ENCODE assay signal across 20 mouse cellular contexts in the genomic region with DNA sequence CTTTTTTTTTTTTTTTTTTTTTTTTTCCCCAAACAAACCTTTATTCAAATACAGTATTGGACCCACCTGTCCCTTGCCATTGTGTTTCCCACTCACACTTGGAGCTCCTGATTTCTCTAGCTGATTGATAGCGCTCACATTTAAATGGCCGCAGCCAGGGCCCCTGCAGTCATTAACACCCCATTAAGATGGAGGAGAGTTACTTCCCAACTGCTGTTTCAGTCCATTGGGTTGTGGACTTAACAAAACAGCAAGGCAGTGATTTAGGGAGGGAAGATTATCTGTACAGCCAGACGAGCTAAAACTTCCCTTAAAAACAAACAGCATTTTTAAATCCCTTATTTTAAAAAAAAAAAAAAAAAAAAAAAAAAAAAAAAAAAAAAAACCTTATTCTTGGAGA.
DNase-seq lines count a peak whose midpoint lies in the region; ATAC-seq lines count a peak whose summit lies in the region.
"Had no signal": no experiment of that assay in that cellular context is flagged by ENCODE, and none has a peak within 500 bp of the region (broad histone marks: within the 10 kb centered on the region; RNA-seq: fewer than 3 reads in every experiment).

No protein-coding gene starts in this region.

- peak; percentile 84 for ATAC-seq in kidney, embryonic 14.5 days (ENCODE audit: low FRiP score, low TSS enrichment)
- ATAC-seq in neural tube, embryonic 11.5 days (ENCODE audit: insufficient read depth, low FRiP score, low TSS enrichment), result peak; percentile 48
- no peak for ATAC-seq in neural tube, embryonic 15.5 days (ENCODE audit: low FRiP score)
- no peak for ATAC-seq in heart, embryonic 12.5 days (ENCODE audit: insufficient number of reproducible peaks, low FRiP score)
- no peak for ATAC-seq in liver, embryonic 12.5 days
- ATAC-seq: forebrain, embryonic 15.5 days had no signal

- 16% methylated on average over 3 of the region's 3 CpGs for WGBS in kidney, embryonic 14.5 days
- 21% methylated on average over 3 of the region's 3 CpGs for WGBS in neural tube, embryonic 11.5 days
- WGBS in neural tube, embryonic 15.5 days, result 19% methylated on average over 3 of the region's 3 CpGs
- WGBS in heart, embryonic 12.5 days, result 49% methylated on average over 3 of the region's 3 CpGs
- WGBS in liver, embryonic 12.5 days (ENCODE audit: insufficient replicate concordance), result 43% methylated on average over 3 of the region's 3 CpGs

- H3K27ac ChIP-seq in kidney, embryonic 14.5 days (ENCODE audit: low read depth, low read length), result no peak overlapping the region
- no peak overlapping the region for H3K27ac ChIP-seq in neural tube, embryonic 11.5 days (ENCODE audit: low read depth, low read length)
- H3K27ac ChIP-seq in neural tube, embryonic 15.5 days (replicated peaks), result no peak overlapping the region
- H3K27ac ChIP-seq in heart, embryonic 12.5 days (ENCODE audit: poor library complexity, severe bottlenecking), result no peak overlapping the region
- no peak overlapping the region for H3K27ac ChIP-seq in liver, embryonic 12.5 days
- H3K27ac ChIP-seq: embryonic facial prominence, embryonic 12.5 days; forebrain, embryonic 15.5 days; heart, adult 2 months; hindbrain, embryonic 10.5 days; hindbrain, embryonic 14.5 days had no signal

- H3K4me3 ChIP-seq in kidney, embryonic 14.5 days (ENCODE audit: low read length), result no peak overlapping the region
- no peak overlapping the region for H3K4me3 ChIP-seq in neural tube, embryonic 11.5 days (ENCODE audit: low read depth, low read length)
- H3K4me3 ChIP-seq in neural tube, embryonic 15.5 days (replicated peaks), result no peak overlapping the region
- H3K4me3 ChIP-seq in heart, embryonic 12.5 days, result no peak overlapping the region
- no peak overlapping the region for H3K4me3 ChIP-seq in liver, embryonic 12.5 days
- H3K4me3 ChIP-seq: embryonic facial prominence, embryonic 12.5 days; forebrain, embryonic 15.5 days; heart, adult 2 months; hindbrain, embryonic 10.5 days had no signal

- no peaks in the 10 kb centered on the region for H3K9me3 ChIP-seq in kidney, embryonic 14.5 days (ENCODE audit: control insufficient read depth, low read length)
- H3K9me3 ChIP-seq in neural tube, embryonic 11.5 days (ENCODE audit: control insufficient read depth, low read length), result no peaks in the 10 kb centered on the region
- H3K9me3 ChIP-seq in neural tube, embryonic 15.5 days (replicated peaks), result no peaks in the 10 kb centered on the region
- H3K9me3 ChIP-seq in heart, embryonic 12.5 days (replicated peaks), result no peaks in the 10 kb centered on the region
- H3K9me3 ChIP-seq in liver, embryonic 12.5 days (replicated peaks), result no peaks in the 10 kb centered on the region
- H3K9me3 ChIP-seq: embryonic facial prominence, embryonic 12.5 days; forebrain, embryonic 15.5 days; hindbrain, embryonic 10.5 days had no signal

- no peak overlapping the region for H3K4me2 ChIP-seq in kidney, embryonic 14.5 days (replicated peaks; ENCODE audit: low read depth, low read length)
- no peak overlapping the region for H3K4me2 ChIP-seq in neural tube, embryonic 11.5 days (ENCODE audit: low read depth)
- H3K4me2 ChIP-seq in neural tube, embryonic 15.5 days, result no peak overlapping the region
- no peak overlapping the region for H3K4me2 ChIP-seq in heart, embryonic 12.5 days
- no peak overlapping the region for H3K4me2 ChIP-seq in liver, embryonic 12.5 days
- H3K4me2 ChIP-seq: embryonic facial prominence, embryonic 12.5 days; forebrain, embryonic 15.5 days; heart, embryonic 11.5 days; hindbrain, embryonic 14.5 days had no signal

- no peaks in the 10 kb centered on the region; the same call in 1 of the 2 replicates for H3K4me1 ChIP-seq in kidney, embryonic 14.5 days (ENCODE audit: control insufficient read depth, insufficient read depth, low read length)
- H3K4me1 ChIP-seq in neural tube, embryonic 11.5 days (ENCODE audit: control insufficient read depth, insufficient read depth, low read length), result no peaks in the 10 kb centered on the region
- H3K4me1 ChIP-seq in neural tube, embryonic 15.5 days, result no peaks in the 10 kb centered on the region
- no peaks in the 10 kb centered on the region for H3K4me1 ChIP-seq in heart, embryonic 12.5 days (replicated peaks)
- no peaks in the 10 kb centered on the region for H3K4me1 ChIP-seq in liver, embryonic 12.5 days
- H3K4me1 ChIP-seq: forebrain, embryonic 15.5 days had no signal

- H3K36me3 ChIP-seq in kidney, embryonic 14.5 days (ENCODE audit: control insufficient read depth, insufficient read depth, low read length), result no peaks in the 10 kb centered on the region
- H3K36me3 ChIP-seq in neural tube, embryonic 11.5 days (ENCODE audit: control insufficient read depth, insufficient read depth, low read length), result no peaks in the 10 kb centered on the region
- no peaks in the 10 kb centered on the region for H3K36me3 ChIP-seq in neural tube, embryonic 15.5 days
- no peaks in the 10 kb centered on the region for H3K36me3 ChIP-seq in heart, embryonic 12.5 days
- H3K36me3 ChIP-seq in liver, embryonic 12.5 days, result no peaks in the 10 kb centered on the region
- H3K36me3 ChIP-seq: embryonic facial prominence, embryonic 12.5 days; forebrain, embryonic 15.5 days; hindbrain, embryonic 10.5 days had no signal

- no peak overlapping the region for H3K9ac ChIP-seq in kidney, embryonic 14.5 days (ENCODE audit: low read depth, low read length)
- H3K9ac ChIP-seq in neural tube, embryonic 11.5 days (ENCODE audit: low read length), result no peak overlapping the region
- H3K9ac ChIP-seq in neural tube, embryonic 15.5 days (replicated peaks), result no peak overlapping the region
- H3K9ac ChIP-seq in heart, embryonic 12.5 days, result no peak overlapping the region
- H3K9ac ChIP-seq in liver, embryonic 12.5 days, result no peak overlapping the region
- H3K9ac ChIP-seq: embryonic facial prominence, embryonic 12.5 days; forebrain, embryonic 15.5 days; hindbrain, embryonic 14.5 days had no signal

- H3K27me3 ChIP-seq in kidney, embryonic 14.5 days (ENCODE audit: control insufficient read depth, insufficient read depth, low read length), result no peaks in the 10 kb centered on the region; the same call in 1 of the 2 replicates
- no peaks in the 10 kb centered on the region for H3K27me3 ChIP-seq in neural tube, embryonic 11.5 days (ENCODE audit: control insufficient read depth, insufficient read depth, low read length)
- no peaks in the 10 kb centered on the region for H3K27me3 ChIP-seq in neural tube, embryonic 15.5 days (replicated peaks)
- no peaks in the 10 kb centered on the region for H3K27me3 ChIP-seq in heart, embryonic 12.5 days (replicated peaks)
- no peaks in the 10 kb centered on the region for H3K27me3 ChIP-seq in liver, embryonic 12.5 days (replicated peaks)
- H3K27me3 ChIP-seq: CH12.LX; embryonic facial prominence, embryonic 12.5 days; forebrain, embryonic 15.5 days had no signal

- no peak for DNase-seq in kidney, postnatal 14 days
- DNase-seq in neural tube, embryonic 11.5 days (ENCODE audit: low spot score), result no peak
- DNase-seq in forelimb bud, embryonic 11.5 days (ENCODE audit: low read depth, low spot score), result peak; percentile 39
- DNase-seq: adrenal gland, adult 8-10 months; adrenal gland, postnatal 36 days; cerebellum, adult 11 months; cerebellum, adult 8-10 months; cerebellum, postnatal 25 days; gastrocnemius, postnatal 10 days; heart, adult 2 months had no signal

Comparison
In these comparisons a context has a peak if more than half of its experiments do, and no peak if none do; other contexts are left out.
1. ATAC-seq: peak in kidney, embryonic 14.5 days (single experiment) and neural tube, embryonic 11.5 days (single experiment); none in neural tube, embryonic 15.5 days (single experiment), heart, embryonic 12.5 days (single experiment) and liver, embryonic 12.5 days (single experiment).